Mouse (Mus musculus): ENCODE measurements around the gene Tut1.

- no peak for TF ChIP-seq EP300 (IDR thresholded peaks at IDR 0.05; ENCODE audit: insufficient read depth, low read depth, low read length)
- no peak for TF ChIP-seq POLR2A (IDR thresholded peaks at IDR 0.05; ENCODE audit: insufficient read depth, low read length)
These were observed 32.2 kb downstream of the Tut1 start for GRCm38 (mm10) chr19:8985891-8986290.
